Mouse (Mus musculus) regulatory T cell (primary cell): ENCODE measurements at regions not wholly inside any gene's neighbourhood (a gene's known extent, or its start where the extent isn't known, plus 50 kb on each side); places are given as distances from the start of the nearest gene placed in this dataset.

ENCODE experiments used
- in situ Hi-C: fragments of 300-600 bp; cut with MboI, MseI; formaldehyde crosslinking; loops from one replicate; pipeline ENCODE4 v1.15.1; 2025; ENCODE audit warnings: high pct_unique_total_duplicates

DNA sequence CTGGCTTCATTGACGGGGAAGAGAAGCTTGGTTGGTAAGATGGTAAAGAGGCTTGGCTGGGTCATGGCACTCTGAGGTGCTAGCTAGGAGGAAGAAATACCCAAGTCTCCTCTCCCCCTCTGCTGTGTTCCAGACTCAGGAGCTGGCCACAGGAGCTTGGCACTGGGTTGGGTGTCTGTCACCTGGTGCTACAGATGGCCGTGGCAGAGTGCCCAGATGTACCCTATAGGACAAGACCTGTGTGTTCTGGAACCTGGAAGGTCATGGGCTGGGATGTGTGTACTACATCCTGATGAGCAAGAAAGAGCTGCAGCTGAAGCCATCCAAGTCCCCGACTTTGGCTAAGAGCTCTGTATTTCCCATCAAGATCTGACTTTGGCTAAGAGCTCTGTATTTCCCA, 72.4 kb downstream of the Nupl2 start:
- in situ Hi-C loops = no loop called here

DNA sequence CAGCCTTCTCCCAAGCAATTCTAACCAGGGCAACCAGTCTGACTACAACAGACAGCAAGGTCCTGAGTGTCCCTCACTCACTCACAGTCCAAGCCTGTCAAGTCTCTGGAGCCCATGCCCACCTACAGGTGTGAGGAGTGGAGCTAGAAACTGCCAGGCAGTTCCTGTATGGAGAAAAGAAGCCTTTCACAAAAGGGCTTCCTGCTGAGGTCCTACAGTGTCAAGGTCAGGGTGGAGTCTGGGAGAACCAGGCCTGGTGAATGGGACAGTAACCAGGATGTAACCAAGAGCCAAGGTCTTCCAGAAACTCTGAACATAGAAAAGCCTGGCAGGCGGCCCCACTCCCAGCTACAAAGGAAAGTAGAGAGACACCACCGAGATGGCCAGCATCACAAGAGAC, 74.2 kb downstream of the Nupl2 start:
- in situ Hi-C loops = no loop called here

DNA sequence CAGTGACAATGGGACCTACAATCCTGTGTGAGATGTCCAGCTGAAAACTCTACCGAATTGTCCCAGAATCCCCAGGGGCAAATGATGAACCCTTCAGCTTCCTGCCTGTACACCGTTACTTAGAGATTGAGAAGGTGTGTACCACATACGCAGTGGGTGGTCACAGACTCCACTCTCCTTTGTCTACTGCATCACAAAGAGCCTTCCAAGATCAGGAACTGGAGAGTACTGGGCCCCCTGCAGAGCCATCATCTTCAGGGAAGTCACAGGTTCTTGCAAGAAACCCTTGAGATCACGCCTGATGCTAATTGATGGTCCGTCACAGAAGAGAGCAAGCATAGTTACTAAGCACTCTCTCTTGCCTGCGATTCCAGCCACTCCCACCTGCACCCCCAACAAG, 79.4 kb downstream of the Nupl2 start:
- in situ Hi-C loops = no loop called here

GRCm38 (mm10) chr5:24255421-24255820, 90.7 kb downstream of the Nupl2 start:
- in situ Hi-C loops = no loop called here

- in situ Hi-C loops = loop anchor here (5.0 kb wide), 1 partner anchor 101 kb away; the partner anchor contains the start of gene Nos3
Measured at GRCm38 (mm10) chr5:24261098-24261497, 90.3 kb downstream of the Kcnh2 start.

GRCm38 (mm10) chr5:24262146-24262545, 89.3 kb downstream of the Kcnh2 start:
- in situ Hi-C loops = loop anchor here (5.0 kb wide), 1 partner anchor 100 kb away; the partner anchor contains the start of gene Nos3

- in situ Hi-C loops = loop anchor here (5.0 kb wide), 1 partner anchor 98 kb away; the partner anchor contains the start of gene Nos3
Measured at GRCm38 (mm10) chr5:24264151-24264550, 87.3 kb downstream of the Kcnh2 start.

GRCm38 (mm10) chr5:24265431-24265830, 86.0 kb downstream of the Kcnh2 start:
- in situ Hi-C loops = no loop called here

DNA sequence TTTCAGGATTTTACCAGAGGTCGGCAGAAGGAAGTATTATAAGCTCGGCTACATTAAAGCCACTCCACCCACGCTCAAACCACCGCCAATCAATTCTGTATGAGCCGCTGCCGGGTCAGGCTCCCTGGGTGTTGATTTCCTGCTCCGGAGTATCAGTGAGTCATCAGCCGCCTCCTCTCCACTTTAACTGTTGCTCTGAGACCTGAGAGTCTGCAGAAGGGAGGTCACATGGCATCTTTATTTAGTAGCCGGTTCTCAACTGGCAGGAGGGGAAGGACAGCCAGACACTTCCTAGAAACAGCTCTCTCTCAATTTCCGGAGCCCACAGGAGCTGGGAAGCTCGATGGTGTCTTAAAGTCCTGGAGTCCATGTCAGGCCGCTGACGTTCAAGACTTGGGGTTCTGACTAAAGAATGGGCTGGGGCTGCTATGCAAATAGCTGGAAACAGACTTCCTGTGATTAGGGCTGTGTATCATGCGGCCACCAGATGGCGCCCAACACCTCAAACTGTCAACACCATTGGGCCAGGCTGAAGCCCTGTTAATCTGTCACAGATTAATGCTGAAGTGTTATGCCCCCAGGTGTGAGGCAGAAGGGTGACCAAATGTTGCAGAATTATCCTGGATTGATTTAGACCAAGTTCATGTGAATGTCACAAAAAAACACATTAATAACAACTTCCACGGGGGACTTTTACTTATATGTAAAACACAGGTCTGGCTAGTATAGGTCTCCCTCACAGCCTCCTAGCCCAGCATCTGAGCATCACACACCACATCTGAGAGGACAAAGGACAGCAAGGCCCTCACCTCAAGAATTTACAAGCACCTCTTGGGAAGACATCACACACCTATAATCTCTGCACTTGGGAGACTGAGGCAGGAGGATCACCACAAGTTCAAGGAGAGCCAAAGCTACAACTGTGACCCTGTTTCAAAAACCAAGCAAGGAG, 84.8 kb downstream of the Kcnh2 start:
- in situ Hi-C loops = no loop called here
